Mouse (Mus musculus) neural tube, embryonic 13.5 days (tissue): Measurements from ENCODE around the gene Olfr1196. TPM values are rescaled to one million over a fixed set of nuclear protein-coding genes. Genes with fewer than 3 reads are reported as not detected.
"Not testable (repeated sequence)": the region's sequence is repeated elsewhere in the genome, so short reads cannot be mapped to it uniquely, and the experiment has no call there.

Source experiments
- ATAC-seq: fragments of 200-750 bp; cut with Nextera tagmentation; 2 replicates; pipeline ENCODE4 v1.8.0; 2017; ENCODE audit warnings: low read depth, mild to moderate bottlenecking, moderate TSS enrichment, moderate library complexity
- H3K27ac ChIP-seq: fragments of 300-500 bp; sonication (generic); replicated peaks from 2 replicates; pipeline ENCODE4 v1.5.1; 2015; ENCODE audit warnings: moderate library complexity, mild to moderate bottlenecking, inconsistent platforms
- H3K27me3 ChIP-seq: fragments of 300-500 bp; sonication (generic); 2 replicates; pipeline ENCODE4 v1.6.1; 2015; ENCODE audit warnings: mild to moderate bottlenecking, inconsistent platforms
- H3K36me3 ChIP-seq: fragments of 300-500 bp; sonication (generic); 2 replicates; pipeline ENCODE4 v1.6.1; 2015; ENCODE audit warnings: mild to moderate bottlenecking, inconsistent platforms
- H3K4me1 ChIP-seq: fragments of 300-500 bp; sonication (generic); replicated peaks from 2 replicates; pipeline ENCODE4 v1.6.1; 2015; ENCODE audit warnings: inconsistent platforms
- H3K4me2 ChIP-seq: fragments of 300-500 bp; sonication (generic); 2 replicates; pipeline ENCODE4 v1.6.1; 2015; ENCODE audit warnings: inconsistent platforms, mild to moderate bottlenecking, moderate library complexity
- H3K4me3 ChIP-seq: fragments of 300-500 bp; sonication (generic); 2 replicates; pipeline ENCODE4 v1.5.1; 2015; ENCODE audit warnings: mild to moderate bottlenecking, inconsistent platforms
- H3K9ac ChIP-seq: fragments of 300-500 bp; sonication (generic); 2 replicates; pipeline ENCODE4 v1.6.1; 2015; ENCODE audit warnings: moderate library complexity, mild to moderate bottlenecking, inconsistent platforms
- H3K9me3 ChIP-seq: fragments of 300-500 bp; sonication (generic); 2 replicates; pipeline ENCODE4 v1.6.1; 2016; ENCODE audit warnings: inconsistent platforms
- WGBS: fragments of 180-500 bp; shearing (Covaris S2); methylation state at CpG from one replicate; pipeline ENCODE4 v1.1.7; 2015; 5-methylcytosine and 5-hydroxymethylcytosine counted together
- polyA plus RNA-seq: library from polyadenylated mRNA; unstranded; fragments of >200 nt; fragmentation: Nextera tagmentation; extraction: Ambion mirVana; gene quantifications from 2 replicates; pipeline ENCODE4 v1.2.1, GENCODE M21; 2015

Olfr1196 gene
- not detected in 2 replicates for polyA plus RNA-seq

DNA sequence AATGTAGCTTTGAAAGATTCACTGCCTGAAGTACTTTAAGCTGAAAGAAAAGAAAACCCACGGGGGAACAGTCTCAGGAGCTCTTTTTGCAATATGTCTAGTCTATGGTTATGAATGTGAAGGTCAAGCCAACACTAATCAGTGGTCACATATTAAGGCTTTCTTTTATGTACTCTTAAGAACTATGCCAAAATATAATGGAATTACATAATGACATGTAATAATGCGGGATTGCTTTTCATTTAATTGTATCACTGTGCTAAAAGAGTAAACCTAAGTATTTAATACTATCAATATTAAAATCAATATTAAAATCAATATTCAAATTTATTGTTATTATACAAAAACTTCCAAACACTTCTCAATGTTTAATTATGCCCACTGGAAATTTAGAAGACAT, at the start of gene Olfr1196:
Olfr1196 (minus strand) TSS at position 101 of the 400 bp plus-strand sequence.
- Histone ChIP-seq H3K27ac (no peak within 1 kb of the TSS), H3K9me3 (no peaks in the 10 kb centered on the region), H3K36me3 (no peaks in the 10 kb centered on the region), H3K4me3 (no peak within 1 kb of the TSS), H3K4me2 (no peak within 1 kb of the TSS), H3K4me1 (no peaks in the 10 kb centered on the region), H3K27me3 (no peaks in the 10 kb centered on the region), H3K9ac (no peak within 1 kb of the TSS)
- no peak for ATAC-seq
- WGBS = 93% methylated on average over 2 of the region's 2 CpGs

DNA sequence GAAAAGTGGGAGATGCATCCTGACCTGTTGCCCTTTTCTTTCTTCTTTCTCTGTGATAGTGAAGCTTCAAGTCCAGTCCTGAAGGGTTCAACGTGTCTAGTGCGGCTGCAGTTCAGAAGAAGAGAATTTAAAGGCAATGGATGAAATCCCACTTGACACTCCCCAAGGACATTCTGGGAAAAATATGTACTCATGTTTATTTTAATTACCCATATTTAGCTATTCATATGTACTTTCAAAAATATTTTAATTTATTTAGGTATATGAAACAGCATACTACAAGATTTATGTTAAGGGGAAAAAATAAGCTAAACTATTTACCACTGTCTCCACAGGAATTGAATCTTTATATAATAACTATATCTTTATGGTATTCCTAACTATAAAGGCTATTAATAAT, 46.9 kb upstream of the Olfr1196 start, which contains the start of gene Olfr1198:
Olfr1198 (minus strand) TSS at position 101 of the 400 bp plus-strand sequence.
- Histone ChIP-seq H3K4me3 (no peak within 1 kb of the TSS), H3K36me3 (no peaks in the 10 kb centered on the region), H3K27me3 (no peaks in the 10 kb centered on the region), H3K4me2 (no peak within 1 kb of the TSS), H3K4me1 (no peaks in the 10 kb centered on the region), H3K9me3 (no peaks in the 10 kb centered on the region), H3K9ac (no peak within 1 kb of the TSS), H3K27ac (no peak within 1 kb of the TSS)
- no peak for ATAC-seq
- whole genome bisulfite sequencing = 87% methylated on average over 2 of the region's 2 CpGs

DNA sequence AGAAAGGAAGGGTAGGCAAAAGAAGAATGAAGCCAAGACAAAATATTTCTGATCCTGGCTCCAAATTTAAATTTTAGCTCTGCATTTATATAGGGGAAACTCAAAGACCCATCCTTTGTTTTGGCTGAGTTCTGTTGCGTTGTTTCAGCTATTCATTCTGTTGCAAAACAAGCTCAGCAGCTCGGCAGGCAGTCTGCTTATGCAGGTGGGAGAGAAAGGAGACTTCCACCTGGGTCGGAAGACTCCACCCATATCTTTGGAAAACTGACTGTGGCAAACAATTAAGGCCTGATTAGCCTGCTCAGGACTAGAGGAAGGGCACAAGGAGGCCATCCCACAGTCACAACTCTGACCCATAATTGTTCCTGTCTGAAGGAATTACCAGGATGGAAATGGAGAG, 39.0 kb upstream of the Olfr1196 start:
- no peak overlapping the region for H3K27ac ChIP-seq
- 75% methylated on average over 3 of the region's 3 CpGs for WGBS
- H3K27me3 ChIP-seq = no peaks in the 10 kb centered on the region
- no peak overlapping the region for H3K4me2 ChIP-seq
- H3K36me3 ChIP-seq = no peaks in the 10 kb centered on the region
- no peaks in the 10 kb centered on the region for H3K9me3 ChIP-seq
- H3K4me3 ChIP-seq = no peak overlapping the region
- no peak for ATAC-seq
- H3K9ac ChIP-seq = no peak overlapping the region
- H3K4me1 ChIP-seq = no peaks in the 10 kb centered on the region

DNA sequence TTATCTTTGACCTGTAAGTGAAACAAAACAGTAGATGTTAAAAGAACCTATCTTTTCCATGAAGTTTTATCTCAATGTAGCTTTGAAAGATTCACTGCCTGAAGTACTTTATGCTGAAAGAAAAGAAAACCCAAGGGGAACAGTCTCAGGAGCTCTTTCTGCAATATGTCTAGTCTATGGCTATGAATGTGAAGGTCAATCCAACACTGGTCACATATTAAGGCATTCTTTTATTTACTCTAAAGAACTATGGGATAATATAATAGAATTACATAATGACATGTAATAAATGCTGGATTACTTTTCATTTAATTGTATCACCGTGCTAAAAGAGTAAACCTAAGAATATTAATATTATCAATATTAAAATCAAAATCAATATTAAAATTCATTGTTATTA, 27.9 kb upstream of the Olfr1196 start, which contains the start of gene Olfr1197:
Olfr1197 (minus strand) TSS at position 101 of the 400 bp plus-strand sequence.
- Histone ChIP-seq H3K27ac (no peak within 1 kb of the TSS), H3K36me3 (no peaks in the 10 kb centered on the region), H3K9ac (no peak within 1 kb of the TSS), H3K9me3 (no peaks in the 10 kb centered on the region), H3K27me3 (no peaks in the 10 kb centered on the region), H3K4me1 (no peaks in the 10 kb centered on the region), H3K4me2 (no peak within 1 kb of the TSS), H3K4me3 (no peak within 1 kb of the TSS)
- no peak for ATAC-seq
- WGBS = 91% methylated on average over 1 of the region's 1 CpGs

DNA sequence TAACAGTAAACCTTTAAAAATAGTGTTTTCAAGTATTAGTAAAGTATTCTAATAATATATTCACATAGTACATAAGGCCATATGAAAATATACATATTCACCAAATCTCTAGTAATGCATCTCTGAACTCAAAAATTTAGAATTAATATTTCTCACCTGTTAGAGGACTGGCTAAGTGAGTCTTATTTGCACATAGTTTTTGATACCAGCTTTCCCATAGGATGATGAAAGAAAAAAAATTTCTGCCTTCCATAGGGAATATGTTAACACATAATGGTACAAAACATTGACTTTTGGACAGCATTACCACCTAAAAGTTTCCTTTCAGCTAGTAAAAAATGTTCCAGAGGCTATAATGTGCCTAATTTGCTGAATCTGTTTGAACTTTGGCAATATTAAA, 15.3 kb downstream of the Olfr1196 start, which contains the start of gene Olfr1195:
Olfr1195 (minus strand) TSS at position 101 of the 400 bp plus-strand sequence.
- Histone ChIP-seq H3K9me3 (no peaks in the 10 kb centered on the region), H3K4me2 (no peak within 1 kb of the TSS), H3K9ac (no peak within 1 kb of the TSS), H3K4me1 (no peaks in the 10 kb centered on the region), H3K4me3 (no peak within 1 kb of the TSS), H3K27ac (no peak within 1 kb of the TSS), H3K36me3 (no peaks in the 10 kb centered on the region), H3K27me3 (no peaks in the 10 kb centered on the region)
- no peak for ATAC-seq

DNA sequence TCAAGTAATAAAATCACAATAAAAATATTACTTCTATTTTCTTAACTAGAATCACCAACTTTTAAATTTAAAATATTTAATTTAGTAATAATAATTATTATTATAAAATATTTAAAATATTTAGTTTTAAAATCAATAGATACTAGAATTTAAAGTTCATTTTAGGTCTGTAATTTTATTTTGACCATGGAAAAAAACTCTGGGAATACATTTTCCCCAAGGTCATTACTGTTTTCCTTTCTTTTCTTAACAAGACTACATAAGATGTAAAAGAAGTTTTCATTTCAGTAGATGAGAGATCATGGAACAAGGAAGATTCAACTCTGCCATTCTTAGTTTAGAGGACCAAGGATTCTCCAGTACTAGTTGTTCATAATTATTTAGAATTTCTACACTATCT, 29.1 kb downstream of the Olfr1196 start, which contains the start of gene Olfr1193:
Olfr1193 (plus strand) TSS at position 301 of the 400 bp plus-strand sequence.
- H3K9ac ChIP-seq, H3K4me1 ChIP-seq, H3K36me3 ChIP-seq, H3K4me2 ChIP-seq, H3K27ac ChIP-seq, H3K27me3 ChIP-seq, H3K4me3 ChIP-seq, ATAC-seq, H3K9me3 ChIP-seq: not testable (repeated sequence)

DNA sequence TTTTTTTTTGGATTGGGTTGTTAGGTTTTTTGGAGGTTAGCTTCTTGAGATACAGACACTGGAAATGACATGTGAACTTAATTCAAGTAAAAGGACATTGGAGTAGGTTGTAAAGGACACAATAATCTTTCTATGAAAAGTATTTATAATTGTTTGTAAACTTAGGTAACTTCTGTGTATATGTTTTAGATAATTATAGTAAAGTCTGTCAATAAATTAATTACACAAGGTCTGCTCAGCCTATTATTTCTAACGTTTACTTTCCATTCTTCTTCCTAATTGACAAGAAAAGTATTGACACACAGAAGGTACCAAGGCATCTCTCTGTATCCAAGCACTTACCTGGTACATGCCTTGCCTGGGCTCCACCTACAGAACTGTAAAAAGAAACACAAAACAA, 56.2 kb downstream of the Olfr1196 start, which contains the start of gene Olfr1192-ps1:
Olfr1192-ps1 (plus strand) TSS at position 301 of the 400 bp plus-strand sequence.
- no peaks in the 10 kb centered on the region for H3K9me3 ChIP-seq
- no peaks in the 10 kb centered on the region for H3K4me1 ChIP-seq

More for the DNA sequence above, 56.2 kb downstream of the Olfr1196 start, which contains the start of gene Olfr1192-ps1:
- Histone ChIP-seq H3K4me3 (no peak within 1 kb of the TSS), H3K4me2 (no peak within 1 kb of the TSS), H3K9ac (no peak within 1 kb of the TSS), H3K36me3 (no peaks in the 10 kb centered on the region), H3K27me3 (no peaks in the 10 kb centered on the region), H3K27ac (no peak within 1 kb of the TSS)
- no peak for ATAC-seq
- 45% methylated on average over 1 of the region's 1 CpGs for WGBS

Other genes with a start within 250 kb of the Olfr1196 start
- not detected in 2 replicates for gene Olfr1183, start 249.7 kb downstream of the Olfr1196 start, polyA plus RNA-seq
- not detected in 2 replicates for gene Olfr1184, start 221.0 kb downstream of the Olfr1196 start, polyA plus RNA-seq
- not detected in 2 replicates for gene Olfr1185-ps1, start 211.3 kb downstream of the Olfr1196 start, polyA plus RNA-seq
- not detected in 2 replicates for gene Olfr1186, start 186.0 kb downstream of the Olfr1196 start, polyA plus RNA-seq
- gene Olfr1188, start 147.7 kb downstream of the Olfr1196 start, polyA plus RNA-seq = not detected in 2 replicates
- gene Olfr1189, start 118.1 kb downstream of the Olfr1196 start, polyA plus RNA-seq = not detected in 2 replicates
- not detected in 2 replicates for gene Olfr1191-ps1, start 64.1 kb downstream of the Olfr1196 start, polyA plus RNA-seq
- not detected in 2 replicates for gene Olfr1192-ps1, start 56.1 kb downstream of the Olfr1196 start, polyA plus RNA-seq
- not detected in 2 replicates for gene Olfr1193, start 29.0 kb downstream of the Olfr1196 start, polyA plus RNA-seq
- not detected in 2 replicates for gene Olfr1195, start 15.4 kb downstream of the Olfr1196 start, polyA plus RNA-seq
- gene Olfr1197, start 27.8 kb upstream of the Olfr1196 start, polyA plus RNA-seq = not detected in 2 replicates
- gene Olfr1198, start 46.8 kb upstream of the Olfr1196 start, polyA plus RNA-seq = not detected in 2 replicates
- not detected in 2 replicates for gene Olfr1199, start 55.9 kb upstream of the Olfr1196 start, polyA plus RNA-seq
- gene Olfr1200, start 65.9 kb upstream of the Olfr1196 start, polyA plus RNA-seq = not detected in 2 replicates
- not detected in 2 replicates for gene Olfr1201, start 88.4 kb upstream of the Olfr1196 start, polyA plus RNA-seq
- not detected in 2 replicates for gene Olfr1202, start 109.9 kb upstream of the Olfr1196 start, polyA plus RNA-seq
- not detected in 2 replicates for gene Olfr1205, start 125.1 kb upstream of the Olfr1196 start, polyA plus RNA-seq
- not detected in 2 replicates for gene Olfr1204, start 144.7 kb upstream of the Olfr1196 start, polyA plus RNA-seq
- not detected in 2 replicates for gene Olfr1206, start 158.6 kb upstream of the Olfr1196 start, polyA plus RNA-seq
- not detected in 2 replicates for gene Olfr1208, start 197.7 kb upstream of the Olfr1196 start, polyA plus RNA-seq
- gene Olfr1209, start 210.6 kb upstream of the Olfr1196 start, polyA plus RNA-seq = not detected in 2 replicates
- not detected in 2 replicates for gene Olfr1211, start 233.5 kb upstream of the Olfr1196 start, polyA plus RNA-seq
- not detected in 2 replicates for gene Olfr1212, start 249.4 kb upstream of the Olfr1196 start, polyA plus RNA-seq